Mouse (Mus musculus) ES-E14 (cell line): ENCODE data around the gene Fam189a1.

Experiments
- CHD2 ChIP-seq: IDR thresholded peaks from 2 replicates; pipeline ENCODE4 v1.6.1; 2014; ENCODE audit warnings: mild to moderate bottlenecking, low read depth, low read length, inconsistent platforms
- MAFK ChIP-seq: IDR thresholded peaks from 2 replicates; pipeline ENCODE4 v1.6.1; 2014; ENCODE audit warnings: mild to moderate bottlenecking, low read depth, low read length, inconsistent platforms; ENCODE audit not compliant: insufficient read depth
- ZC3H11A ChIP-seq: IDR thresholded peaks from 2 replicates; pipeline ENCODE4 v1.6.1; 2012; ENCODE audit warnings: low read depth, mild to moderate bottlenecking, inconsistent platforms, low read length, borderline replicate concordance
- ZNF384 ChIP-seq: IDR thresholded peaks from 2 replicates; pipeline ENCODE4 v1.6.1; 2012; ENCODE audit warnings: low read depth, low read length, inconsistent platforms

- no peak for TF ChIP-seq MAFK
- TF ChIP-seq ZNF384: no peak
- TF ChIP-seq ZC3H11A: no peak
- no peak for TF ChIP-seq CHD2
Observed at GRCm38 (mm10) chr7:64765595-64765994, 390.8 kb downstream of the Fam189a1 start.
